Mouse (Mus musculus) monocyte, adult 5-6 weeks (primary cell): ENCODE results near the gene Sorcs3. TPM values are rescaled to one million over a fixed set of nuclear protein-coding genes. Genes with fewer than 3 reads are reported as not detected.

Experiments
- ATAC-seq: fragments of 153-309, 156-312 bp; replicated peaks from 2 replicates; pipeline ENCODE4 v1.8.0; 2017; ENCODE audit warnings: mild to moderate bottlenecking; ENCODE audit not compliant: low TSS enrichment, insufficient number of reproducible peaks, severe bottlenecking, poor library complexity, low FRiP score
- total RNA-seq: library from RNA; stranded (forward); fragments of 200-1000, 200-491, 200-594 nt; gene quantifications from 3 replicates; pipeline ENCODE4 v1.2.3, GENCODE M21; 2017

Gene Sorcs3
- total RNA-seq, 1 experiment from 2014 or later, result not detected

GRCm38 (mm10) chr19:48756831-48757230, 551.0 kb downstream of the Sorcs3 start:
- no peak for ATAC-seq

GRCm38 (mm10) chr19:48766524-48766923, 560.7 kb downstream of the Sorcs3 start:
- no peak for ATAC-seq

- ATAC-seq, result no peak
These were observed 565.7 kb downstream of the Sorcs3 start for GRCm38 (mm10) chr19:48771565-48771964.

GRCm38 (mm10) chr19:48779095-48779765, 573.4 kb downstream of the Sorcs3 start:
- no peak for ATAC-seq

- ATAC-seq, result no peak
These were observed 575.0 kb downstream of the Sorcs3 start for GRCm38 (mm10) chr19:48780813-48781212.

- no peak for ATAC-seq
These were observed 576.3 kb downstream of the Sorcs3 start for GRCm38 (mm10) chr19:48782024-48782721.

GRCm38 (mm10) chr19:48787269-48787668, 581.4 kb downstream of the Sorcs3 start:
- ATAC-seq, result no peak

- ATAC-seq, result no peak
These were observed 598.7 kb downstream of the Sorcs3 start for GRCm38 (mm10) chr19:48804546-48804945.

- no peak for ATAC-seq
These were observed 605.7 kb downstream of the Sorcs3 start for GRCm38 (mm10) chr19:48811541-48811940.

GRCm38 (mm10) chr19:48813823-48814222, 608.0 kb downstream of the Sorcs3 start:
- ATAC-seq, result no peak

- ATAC-seq, result no peak
These were observed 609.2 kb downstream of the Sorcs3 start for GRCm38 (mm10) chr19:48815064-48815463.

- no peak for ATAC-seq
These were observed 614.9 kb downstream of the Sorcs3 start for GRCm38 (mm10) chr19:48820493-48821282.

- ATAC-seq, result no peak
These were observed 615.5 kb downstream of the Sorcs3 start for GRCm38 (mm10) chr19:48821283-48821715.

GRCm38 (mm10) chr19:48834342-48834741, 628.5 kb downstream of the Sorcs3 start:
- no peak for ATAC-seq

- no peak for ATAC-seq
These were observed 633.6 kb downstream of the Sorcs3 start for GRCm38 (mm10) chr19:48839418-48839817.

GRCm38 (mm10) chr19:48847700-48848099, 641.9 kb downstream of the Sorcs3 start:
- ATAC-seq, result no peak

- no peak for ATAC-seq
These were observed 644.6 kb downstream of the Sorcs3 start for GRCm38 (mm10) chr19:48850466-48850865.
